Comparison of ENCODE assay signal across 11 mouse cellular contexts in the genomic region with DNA sequence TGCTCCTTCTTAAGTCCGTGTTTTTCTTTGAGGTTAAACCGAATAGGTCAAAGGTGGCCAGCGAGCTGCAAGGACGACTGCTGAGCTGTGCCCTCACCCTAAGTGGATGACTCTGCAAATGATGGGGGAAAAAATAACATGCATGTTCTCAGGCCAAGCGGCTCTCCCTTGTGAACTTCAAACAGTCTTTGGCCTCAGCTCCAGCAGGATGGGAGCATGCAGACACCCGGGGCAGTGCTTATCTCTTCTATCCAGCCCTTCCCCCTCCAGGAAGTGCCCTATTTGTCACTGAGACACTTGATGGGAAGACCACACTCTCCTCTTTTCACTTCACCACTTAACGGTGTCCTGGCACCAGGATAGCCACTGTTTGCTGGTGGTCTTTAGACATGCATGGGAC.
DNase-seq lines count a peak whose midpoint lies in the region; ATAC-seq and TF ChIP-seq lines count a peak whose summit lies in the region.
"Had no signal": no experiment of that assay in that cellular context is flagged by ENCODE, and none has a peak within 500 bp of the region (broad histone marks: within the 10 kb centered on the region; RNA-seq: fewer than 3 reads in every experiment).

No protein-coding gene starts in this region.

- no peak for ATAC-seq in heart, embryonic 14.5 days (ENCODE audit: insufficient number of reproducible peaks, insufficient read depth, low FRiP score, low read depth)
- ATAC-seq in stomach, embryonic 16.5 days (ENCODE audit: insufficient read depth, low FRiP score): peak; percentile 25; the same call in 1 of the 2 replicates
- ATAC-seq in stomach, postnatal 0 days (ENCODE audit: low FRiP score, low TSS enrichment): no peak
- ATAC-seq in forebrain, embryonic 13.5 days: no peak

- H3K4me2 ChIP-seq in heart, embryonic 14.5 days (ENCODE audit: low read length): no peak overlapping the region
- no peak overlapping the region for H3K4me2 ChIP-seq in stomach, embryonic 16.5 days (ENCODE audit: low read depth, low read length)
- H3K4me2 ChIP-seq in stomach, postnatal 0 days (replicated peaks; ENCODE audit: low read depth): no peak overlapping the region
- no peak overlapping the region for H3K4me2 ChIP-seq in forebrain, embryonic 13.5 days

- intact Hi-C loops in heart, postnatal 25 days (cut with DNase I): loop anchor here (2.0 kb wide), 1 partner anchor 15 kb away; no protein-coding TSS in a partner anchor

- peaks cover 22 to 28% of the 10 kb centered on the region in 2 experiments for H3K4me1 ChIP-seq in heart, embryonic 14.5 days (ENCODE audit: control insufficient read depth in 2 of 2, insufficient read depth in 2 of 2, low read length in 2 of 2)
- H3K4me1 ChIP-seq in stomach, embryonic 16.5 days (ENCODE audit: control insufficient read depth, insufficient read depth, low read length): peaks cover 6% of the 10 kb centered on the region; the same call in 1 of the 2 replicates
- no peaks in the 10 kb centered on the region for H3K4me1 ChIP-seq in stomach, postnatal 0 days (replicated peaks; ENCODE audit: control insufficient read depth, insufficient read depth)
- no peaks in the 10 kb centered on the region for H3K4me1 ChIP-seq in forebrain, embryonic 13.5 days

- H3K9ac ChIP-seq in heart, embryonic 14.5 days (ENCODE audit: low read length): no peak overlapping the region
- no peak overlapping the region for H3K9ac ChIP-seq in stomach, embryonic 16.5 days (ENCODE audit: low read length)
- no peak overlapping the region for H3K9ac ChIP-seq in stomach, postnatal 0 days (ENCODE audit: low read length)
- no peak overlapping the region for H3K9ac ChIP-seq in forebrain, embryonic 13.5 days

- H3K27me3 ChIP-seq in heart, embryonic 14.5 days (ENCODE audit: control insufficient read depth, insufficient read depth, low read length): no peaks in the 10 kb centered on the region
- no peaks in the 10 kb centered on the region for H3K27me3 ChIP-seq in stomach, embryonic 16.5 days (ENCODE audit: control insufficient read depth, insufficient read depth, low read length)
- H3K27me3 ChIP-seq in stomach, postnatal 0 days (ENCODE audit: control insufficient read depth, insufficient read depth, low read length): no peaks in the 10 kb centered on the region
- H3K27me3 ChIP-seq in forebrain, embryonic 13.5 days: no peaks in the 10 kb centered on the region

- no peaks in the 10 kb centered on the region for H3K9me3 ChIP-seq in heart, embryonic 14.5 days (ENCODE audit: control insufficient read depth, low read length)
- H3K9me3 ChIP-seq in stomach, embryonic 16.5 days (replicated peaks; ENCODE audit: control insufficient read depth, low read length): no peaks in the 10 kb centered on the region
- H3K9me3 ChIP-seq in stomach, postnatal 0 days (ENCODE audit: control insufficient read depth, low read length): no peaks in the 10 kb centered on the region
- no peaks in the 10 kb centered on the region for H3K9me3 ChIP-seq in forebrain, embryonic 13.5 days (replicated peaks)
- H3K9me3 ChIP-seq: midbrain, embryonic 10.5 days had no signal

- no peak for TF ChIP-seq EP300 in stomach, postnatal 0 days (optimal IDR thresholded peaks at IDR 0.05)

- no peak for TF ChIP-seq CTCF in stomach, postnatal 0 days (IDR thresholded peaks at IDR 0.05; ENCODE audit: low read depth)

- H3K4me3 ChIP-seq in heart, embryonic 14.5 days (ENCODE audit: control insufficient read depth in 1 of 2, insufficient read depth in 1 of 2, low read depth in 1 of 2, low read length in 2 of 2): no peak overlapping the region
- no peak overlapping the region for H3K4me3 ChIP-seq in stomach, embryonic 16.5 days (replicated peaks; ENCODE audit: low read length)
- H3K4me3 ChIP-seq in stomach, postnatal 0 days (ENCODE audit: low read depth, low read length): no peak overlapping the region
- H3K4me3 ChIP-seq in forebrain, embryonic 13.5 days: no peak overlapping the region
- H3K4me3 ChIP-seq: midbrain, embryonic 10.5 days had no signal

- H3K27ac ChIP-seq in heart, embryonic 14.5 days (replicated peaks in 1 of 2; ENCODE audit: control insufficient read depth in 1 of 2, insufficient read depth in 1 of 2, low read depth in 2 of 2, low read length in 2 of 2): peak overlapping the region; percentile 27 to 56; a peak in 1 of 4 replicates
- H3K27ac ChIP-seq in stomach, embryonic 16.5 days (ENCODE audit: low read length): no peak overlapping the region
- H3K27ac ChIP-seq in stomach, postnatal 0 days (replicated peaks): no peak overlapping the region
- no peak overlapping the region for H3K27ac ChIP-seq in forebrain, embryonic 13.5 days
- H3K27ac ChIP-seq: midbrain, embryonic 10.5 days had no signal

- WGBS in heart, embryonic 14.5 days: 22% methylated on average over 7 of the region's 7 CpGs
- 35% methylated on average over 7 of the region's 7 CpGs for WGBS in stomach, embryonic 16.5 days
- WGBS in stomach, postnatal 0 days: 40% methylated on average over 7 of the region's 7 CpGs
- 86% methylated on average over 7 of the region's 7 CpGs for WGBS in forebrain, embryonic 13.5 days

- H3K36me3 ChIP-seq in heart, embryonic 14.5 days (ENCODE audit: control insufficient read depth, insufficient read depth, low read length): no peaks in the 10 kb centered on the region
- no peaks in the 10 kb centered on the region for H3K36me3 ChIP-seq in stomach, embryonic 16.5 days (ENCODE audit: control insufficient read depth, insufficient read depth, low read length)
- no peaks in the 10 kb centered on the region for H3K36me3 ChIP-seq in stomach, postnatal 0 days (ENCODE audit: control insufficient read depth, insufficient read depth, low read length)
- no peaks in the 10 kb centered on the region for H3K36me3 ChIP-seq in forebrain, embryonic 13.5 days (ENCODE audit: poor library complexity, severe bottlenecking)
- H3K36me3 ChIP-seq: midbrain, embryonic 10.5 days had no signal

- no peak for DNase-seq in heart, postnatal 25 days (ENCODE audit: low spot score)
- no peak for DNase-seq in stomach, postnatal 0 days (ENCODE audit: low spot score)
- DNase-seq in liver: peak; percentile 25
- no peak for DNase-seq in cerebellum, adult 11-12 months
- DNase-seq: cerebellum, postnatal 36 days; retina, postnatal 1 day; thymus, postnatal 36 days had no signal

Comparison
In these comparisons a context has a peak if more than half of its experiments do, and no peak if none do; other contexts are left out.
1. H3K27ac ChIP-seq: peak in heart, embryonic 14.5 days (2 of 2); none in stomach, embryonic 16.5 days (single experiment), stomach, postnatal 0 days (single experiment) and forebrain, embryonic 13.5 days (single experiment).